Mouse (Mus musculus): ENCODE data around the gene Fam47c. TPM values are rescaled to one million over a fixed set of nuclear protein-coding genes. Genes with fewer than 3 reads are reported as not detected.

The Fam47c gene
- not detected in 2 replicates for total RNA-seq (2023)

GRCm38 (mm10) chrX:78737463-78737862, at the start of gene Fam47c:
Gene Fam47c, plus strand, starts transcription at chrX:78737763.

Other genes starting within 250 kb of the Fam47c start
- gene Prrg1, start 153.9 kb upstream of the Fam47c start, total RNA-seq (2023): 0.98 and 1.7 TPM in 2 replicates